Mouse (Mus musculus) limb, embryonic 14.5 days (tissue): Measurements from ENCODE around the gene Reck. TPM values are rescaled to one million over a fixed set of nuclear protein-coding genes. Genes with fewer than 3 reads are reported as not detected.

Source experiments
- ATAC-seq: fragments of 200-750 bp; cut with Nextera tagmentation; 2 replicates; pipeline ENCODE4 v1.8.0; 2017; ENCODE audit warnings: low read depth, moderate number of reproducible peaks, moderate TSS enrichment; ENCODE audit not compliant: low FRiP score
- DNase-seq: peaks from one replicate; pipeline ENCODE4 v3.0.0-alpha.2; 2015; ENCODE audit warnings: low spot score
- H3K27ac ChIP-seq: fragments of 300-500 bp; sonication (generic); replicated peaks from 2 replicates; pipeline ENCODE4 v1.5.1; 2014; ENCODE audit warnings: low read depth, mild to moderate bottlenecking, low read length, moderate library complexity, mixed read lengths
- H3K27me3 ChIP-seq: fragments of 300-500 bp; sonication (generic); 2 replicates; pipeline ENCODE4 v1.6.1; 2014; ENCODE audit warnings: low read length, mixed read lengths; ENCODE audit not compliant: control insufficient read depth, insufficient read depth
- H3K36me3 ChIP-seq: fragments of 300-500 bp; sonication (generic); 2 replicates; pipeline ENCODE4 v1.6.1; 2014; ENCODE audit warnings: mild to moderate bottlenecking, low read length, moderate library complexity, mixed read lengths; ENCODE audit not compliant: control insufficient read depth, insufficient read depth
- H3K4me1 ChIP-seq: fragments of 300-500 bp; sonication (generic); 2 replicates; pipeline ENCODE4 v1.6.1; 2014; ENCODE audit warnings: antibody characterized with exemption, low read length, mixed read lengths; ENCODE audit not compliant: control insufficient read depth, insufficient read depth
- H3K4me2 ChIP-seq: fragments of 300-500 bp; sonication (generic); replicated peaks from 2 replicates; pipeline ENCODE4 v1.6.1; 2014; ENCODE audit warnings: low read depth, mild to moderate bottlenecking, low read length, moderate library complexity; ENCODE audit not compliant: severe bottlenecking
- H3K4me3 ChIP-seq: fragments of 300-500 bp; sonication (generic); replicated peaks from 2 replicates; pipeline ENCODE4 v1.5.1; 2014; ENCODE audit warnings: low read length
- H3K9ac ChIP-seq: fragments of 300-500 bp; sonication (generic); 2 replicates; pipeline ENCODE4 v1.6.1; 2014; ENCODE audit warnings: mild to moderate bottlenecking, low read depth, low read length, moderate library complexity; ENCODE audit not compliant: severe bottlenecking
- H3K9me3 ChIP-seq: fragments of 300-500 bp; sonication (generic); 2 replicates; pipeline ENCODE4 v1.6.1; 2016; ENCODE audit warnings: low read length; ENCODE audit not compliant: control insufficient read depth
- POLR2A ChIP-seq: fragments of 200-500 bp; IDR thresholded peaks from 2 replicates; pipeline ENCODE4 v1.8.0; 2012; ENCODE audit warnings: inconsistent platforms, mild to moderate bottlenecking, moderate library complexity, borderline replicate concordance; ENCODE audit not compliant: insufficient read depth, insufficient read length; ENCODE audit errors: extremely low read depth
- WGBS: fragments of 180-500 bp; shearing (Covaris S2); extraction: QIAGEN DNeasy Blood & Tissue Kit; methylation state at CpG from one replicate; pipeline ENCODE4 v1.1.7; 2014; 5-methylcytosine and 5-hydroxymethylcytosine counted together
- polyA plus RNA-seq, 2 experiments: library from polyadenylated mRNA; depleted of rRNA in 1 of 2; stranded (reverse) in 1 of 2; unstranded in 1 of 2; fragments of >200 nt; fragmentation: Nextera tagmentation in 1 of 2; extraction: Ambion mirVana in 1 of 2; gene quantifications; 2 replicates each; pipeline versions ENCODE4 v1.2.1 to v1.2.3; 2012 to 2014

The Reck gene
- polyA plus RNA-seq, 2 experiments = 50.0 to 66.2 TPM

DNA sequence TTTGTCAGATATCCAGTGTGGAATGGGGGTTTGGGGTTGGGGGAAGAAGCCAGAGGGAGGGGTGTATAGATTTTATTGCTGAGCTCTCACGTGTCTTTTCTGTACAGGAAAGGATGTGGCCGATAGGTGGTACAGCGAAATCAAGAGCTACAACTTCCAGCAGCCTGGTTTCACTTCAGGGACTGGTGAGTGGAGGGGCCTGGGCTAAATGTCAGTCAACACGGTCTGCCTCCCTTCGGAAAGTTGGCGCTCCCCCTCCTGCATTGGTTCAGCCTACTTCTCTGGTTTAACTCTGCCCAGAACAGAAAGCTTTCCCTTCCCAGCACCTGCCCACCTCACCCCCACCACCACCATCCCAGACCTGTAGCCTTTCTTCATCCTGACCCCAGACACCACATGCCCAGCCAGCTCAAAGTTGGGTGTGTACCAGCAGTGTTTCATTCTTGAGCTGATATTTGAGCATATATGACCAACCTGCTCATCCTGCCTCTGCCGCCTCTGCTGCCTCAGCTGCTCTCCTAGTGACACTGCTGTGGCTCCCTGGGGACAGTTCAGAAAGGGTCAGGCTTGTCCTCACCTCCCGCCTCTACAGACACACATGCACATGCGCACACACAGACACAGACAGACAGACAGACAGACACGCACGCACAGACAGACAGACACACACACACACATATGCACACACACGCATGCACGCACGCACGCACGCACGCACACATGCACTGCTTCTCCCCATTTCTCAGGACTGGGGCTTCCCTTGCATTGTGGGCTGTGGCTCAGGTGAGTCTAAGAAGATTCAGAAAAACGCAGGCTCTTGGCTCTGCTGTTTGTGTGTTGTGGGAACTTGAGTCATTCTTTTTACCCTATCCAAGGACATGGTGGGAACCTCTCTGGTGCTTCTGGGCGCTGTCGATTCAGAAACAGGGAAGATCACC is 95.3 kb downstream of the Reck start:
- no peak for ATAC-seq
- Histone ChIP-seq H3K27me3 (no peaks in the 10 kb centered on the region), H3K9me3 (no peaks in the 10 kb centered on the region), H3K4me3 (no peak overlapping the region), H3K9ac (no peak overlapping the region), H3K4me2 (no peak overlapping the region), H3K36me3 (peaks cover 19% of the 10 kb centered on the region), H3K4me1 (peaks cover 20% of the 10 kb centered on the region), H3K27ac (no peak overlapping the region)
- 83% methylated on average over 20 of the region's 20 CpGs for WGBS
- TF ChIP-seq POLR2A = no peak
- no peak for DNase-seq

- Histone ChIP-seq H3K4me2 (peak overlapping the region; percentile 26), H3K4me3 (no peak overlapping the region; the same call in 1 of the 2 replicates), H3K4me1 (peaks cover 20% of the 10 kb centered on the region), H3K9me3 (no peaks in the 10 kb centered on the region), H3K27me3 (no peaks in the 10 kb centered on the region), H3K9ac (0 out of 2 replicates have a peak overlapping the region, but pooled peaks have one; percentile 21), H3K27ac (peak overlapping the region; percentile 63), H3K36me3 (peaks cover 19% of the 10 kb centered on the region)
- no peak for DNase-seq
- WGBS = 55% methylated on average over 9 of the region's 9 CpGs
- TF ChIP-seq POLR2A = no peak
- no peak for ATAC-seq
Measured at GRCm38 (mm10) chr4:43971541-43972136, 96.3 kb downstream of the Reck start.

DNA sequence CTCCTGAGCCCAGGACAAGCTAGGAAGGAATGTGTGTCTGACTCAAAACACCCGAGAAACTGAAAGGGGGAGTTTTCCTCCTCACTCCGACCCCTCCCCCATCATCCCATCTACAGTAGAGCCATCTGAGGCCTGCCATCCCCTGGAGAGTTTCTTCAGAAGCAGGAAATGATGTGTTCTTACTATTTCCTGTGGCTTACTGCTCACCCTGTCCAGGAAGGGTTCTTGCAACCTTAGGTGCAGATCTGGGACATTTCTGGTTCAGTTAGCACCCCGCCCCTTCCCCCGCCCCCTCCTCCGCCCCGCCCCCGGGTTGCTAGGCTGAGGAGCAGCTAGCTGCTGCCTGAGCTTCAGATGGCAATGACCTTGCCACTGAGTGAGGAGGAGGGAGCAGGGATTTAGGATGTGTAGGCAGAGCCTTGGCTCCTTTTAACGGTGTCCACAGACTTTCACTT is 96.8 kb downstream of the Reck start:
- TF ChIP-seq POLR2A = no peak
- peak overlapping the region; percentile 63 for H3K27ac ChIP-seq
- H3K4me2 ChIP-seq = peak overlapping the region; percentile 26; the same call in 1 of the 2 replicates
- DNase-seq (peak; percentile 48), ATAC-seq (peak; percentile 58; the same call in 1 of the 2 replicates)
- 7% methylated on average over 7 of the region's 8 CpGs for WGBS
- H3K9ac ChIP-seq = peak overlapping the region; percentile 21; the same call in 1 of the 2 replicates
- no peaks in the 10 kb centered on the region for H3K27me3 ChIP-seq
- H3K4me1 ChIP-seq = peaks cover 20% of the 10 kb centered on the region
- H3K36me3 ChIP-seq = peaks cover 19% of the 10 kb centered on the region
- no peaks in the 10 kb centered on the region for H3K9me3 ChIP-seq
- no peak overlapping the region; the same call in 1 of the 2 replicates for H3K4me3 ChIP-seq

- Histone ChIP-seq H3K27me3 (no peaks in the 10 kb centered on the region), H3K36me3 (peaks cover 19% of the 10 kb centered on the region), H3K4me2 (no peak overlapping the region), H3K9me3 (no peaks in the 10 kb centered on the region), H3K27ac (no peak overlapping the region), H3K9ac (no peak overlapping the region), H3K4me3 (no peak overlapping the region), H3K4me1 (peaks cover 26% of the 10 kb centered on the region)
- WGBS = 77% methylated on average over 4 of the region's 4 CpGs
- DNase-seq (peak; percentile 23), ATAC-seq (no peak)
- no peak for TF ChIP-seq POLR2A
Measured at GRCm38 (mm10) chr4:43973526-43973981, 98.2 kb downstream of the Reck start.

DNA sequence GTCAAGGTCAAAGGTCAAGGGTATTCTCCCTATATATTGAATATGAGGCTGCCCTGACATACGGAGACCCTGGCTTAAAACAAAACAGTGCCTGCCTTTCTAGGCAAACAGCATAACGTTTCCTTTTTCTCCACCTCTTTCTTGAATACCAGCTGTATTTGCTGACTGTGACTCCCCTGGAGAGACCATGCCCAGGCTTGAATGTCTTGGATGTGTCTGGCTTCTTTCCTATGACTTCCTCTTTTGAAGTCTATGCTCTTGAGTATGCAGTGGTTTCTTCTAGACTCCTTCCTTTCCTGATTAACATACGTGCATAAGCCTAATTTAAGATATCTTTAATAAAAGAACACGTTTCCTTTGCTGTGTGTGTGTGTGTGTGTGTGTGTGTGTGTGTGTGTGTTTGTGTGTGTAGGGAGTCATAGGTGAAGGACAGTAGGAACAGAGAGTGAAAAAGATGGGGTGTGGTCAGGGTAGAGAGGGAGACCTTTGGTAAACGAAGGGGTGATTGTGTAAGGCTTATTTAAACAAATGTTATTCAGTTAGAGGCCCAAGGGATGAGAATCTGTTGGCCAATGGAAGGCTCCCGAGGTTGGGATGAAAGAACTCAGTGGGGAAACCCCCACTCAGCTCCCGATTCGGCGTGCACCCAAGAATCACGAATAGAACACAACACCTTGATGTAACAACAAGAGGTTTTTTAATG is 99.7 kb downstream of the Reck start:
- 79% methylated on average over 10 of the region's 10 CpGs for WGBS
- no peak overlapping the region for H3K9ac ChIP-seq

More for the DNA sequence above, 99.7 kb downstream of the Reck start:
- DNase-seq (no peak), ATAC-seq (no peak)
- Histone ChIP-seq H3K4me1 (peaks cover 27% of the 10 kb centered on the region), H3K9me3 (no peaks in the 10 kb centered on the region), H3K36me3 (peaks cover 19% of the 10 kb centered on the region), H3K27ac (no peak overlapping the region), H3K27me3 (no peaks in the 10 kb centered on the region), H3K4me3 (no peak overlapping the region), H3K4me2 (no peak overlapping the region)
- TF ChIP-seq POLR2A = no peak
